Mouse (Mus musculus) brain, embryonic 14.5 days (tissue): ENCODE measurements around the gene Atf5.

Experiments
- CTCF ChIP-seq: fragments of 200-500 bp; IDR thresholded peaks from 2 replicates; pipeline ENCODE4 v1.5.1; 2012; ENCODE audit warnings: inconsistent platforms, mild to moderate bottlenecking, moderate library complexity, borderline replicate concordance; ENCODE audit not compliant: insufficient read depth, insufficient read length; ENCODE audit errors: extremely low read depth
- POLR2A ChIP-seq: fragments of 200-500 bp; IDR thresholded peaks from 2 replicates; pipeline ENCODE4 v1.6.1; 2012; ENCODE audit warnings: mild to moderate bottlenecking, inconsistent platforms, borderline replicate concordance; ENCODE audit not compliant: poor library complexity, insufficient read depth, insufficient read length, severe bottlenecking; ENCODE audit errors: extremely low read depth

DNA sequence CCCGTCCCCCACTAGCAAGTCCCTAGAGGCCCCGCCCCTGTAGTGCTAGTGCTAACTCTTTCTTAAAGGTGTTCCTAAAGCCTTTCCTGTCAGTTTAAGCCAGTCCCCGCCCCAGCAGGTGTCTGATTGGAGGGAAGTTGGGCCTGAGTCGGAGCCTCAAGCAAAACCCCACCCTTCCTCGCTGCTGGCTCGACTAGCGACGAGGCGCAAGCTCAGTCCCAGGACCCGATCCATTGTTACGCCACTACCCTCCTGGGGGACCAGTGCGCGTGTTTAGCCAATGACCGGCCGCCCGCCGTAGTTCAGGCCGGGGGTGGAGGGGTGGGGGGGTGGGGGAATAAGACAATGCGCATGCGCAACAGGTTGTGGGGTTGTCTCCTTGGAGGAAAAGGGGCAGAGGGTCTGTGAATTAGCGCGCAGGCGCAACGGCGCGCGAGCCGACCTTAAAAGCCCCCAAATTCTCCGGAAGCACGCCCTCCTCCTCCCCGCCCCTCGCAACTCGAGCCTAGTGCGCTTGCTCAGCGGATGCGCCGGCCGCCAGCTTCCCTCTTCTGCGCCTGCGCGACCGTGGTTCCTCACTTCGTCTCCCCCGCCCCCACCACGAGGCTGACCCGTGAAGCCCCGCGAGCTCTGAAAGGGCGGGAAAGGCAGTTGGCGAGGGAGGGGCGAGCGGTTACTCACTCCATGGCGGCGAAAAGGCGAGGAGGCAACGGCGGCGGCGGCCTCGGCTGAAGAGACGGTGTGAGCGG, 563 bp downstream of the Atf5 start, which contains the start of the genes Nup62 and Il4i1:
- TF ChIP-seq CTCF (peak; percentile 8; the same call in 1 of the 2 replicates), POLR2A (peak; percentile 21; the same call in 1 of the 2 replicates)
